ENCODE assay signal across 16 mouse cellular contexts in genomic region chr5:67100564-67101394, GRCm38 (mm10). TPM values are rescaled to one million over a fixed set of nuclear protein-coding genes. Genes with fewer than 3 reads are reported as not detected.
DNase-seq lines count a peak whose midpoint lies in the region; ATAC-seq and TF ChIP-seq lines count a peak whose summit lies in the region.
"Had no signal": no experiment of that assay in that cellular context is flagged by ENCODE, and none has a peak within 500 bp of the region (broad histone marks: within the 10 kb centered on the region; RNA-seq: fewer than 3 reads in every experiment).

No protein-coding gene starts in this region.

- no peak overlapping the region for H3K9ac ChIP-seq in forebrain, embryonic 15.5 days (replicated peaks)
- H3K9ac ChIP-seq in lung, embryonic 14.5 days, result no peak overlapping the region
- H3K9ac ChIP-seq: liver, embryonic 14.5 days had no signal

- H3K9me3 ChIP-seq in forebrain, embryonic 10.5 days, result no peaks in the 10 kb centered on the region
- no peaks in the 10 kb centered on the region for H3K9me3 ChIP-seq in forebrain, embryonic 15.5 days
- H3K9me3 ChIP-seq in lung, embryonic 14.5 days (ENCODE audit: low read depth, low read length), result no peaks in the 10 kb centered on the region
- no peaks in the 10 kb centered on the region for H3K9me3 ChIP-seq in limb, embryonic 10.5 days (replicated peaks)

- no peak for TF ChIP-seq CTCF in lung, embryonic 14.5 days (IDR thresholded peaks at IDR 0.05; ENCODE audit: low read depth)

- peaks cover 59% of the 10 kb centered on the region for H3K4me1 ChIP-seq in forebrain, embryonic 10.5 days
- H3K4me1 ChIP-seq in forebrain, embryonic 15.5 days, result peaks cover 9% of the 10 kb centered on the region
- H3K4me1 ChIP-seq in lung, embryonic 14.5 days (ENCODE audit: insufficient read depth), result no peaks in the 10 kb centered on the region
- peaks cover 24% of the 10 kb centered on the region for H3K4me1 ChIP-seq in limb, embryonic 10.5 days

- DNase-seq in forebrain, embryonic 10.5 days (ENCODE audit: extremely low spot score, low spot score), result peak; percentile 49
- peak; percentile 28 for DNase-seq in lung, embryonic 14.5 days
- DNase-seq in lung, postnatal 10 days, result no peak
- peak; percentile 61 for DNase-seq in embryo, embryonic 10.5 days (ENCODE audit: low spot score)
- DNase-seq in limb, embryonic 10.5 days (ENCODE audit: low spot score), result peak; percentile 68
- no peak for DNase-seq in left cerebral cortex, postnatal 10 days (ENCODE audit: extremely low spot score in 1 of 2, low spot score in 2 of 2)
- DNase-seq in heart, adult 11 months, result no peak
- DNase-seq: thymus, postnatal 4 days had no signal

- WGBS in forebrain, embryonic 10.5 days, result under 1% methylated on average over 34 of the region's 34 CpGs
- WGBS in forebrain, embryonic 15.5 days, result under 1% methylated on average over 34 of the region's 34 CpGs
- WGBS in lung, embryonic 14.5 days, result 2% methylated on average over 34 of the region's 34 CpGs
- 2% methylated on average over 34 of the region's 34 CpGs for WGBS in limb, embryonic 10.5 days

- no peak overlapping the region for H3K4me2 ChIP-seq in forebrain, embryonic 15.5 days (replicated peaks)
- no peak overlapping the region for H3K4me2 ChIP-seq in lung, embryonic 14.5 days

- no peaks in the 10 kb centered on the region for H3K36me3 ChIP-seq in forebrain, embryonic 10.5 days (replicated peaks)
- no peaks in the 10 kb centered on the region for H3K36me3 ChIP-seq in forebrain, embryonic 15.5 days
- no peaks in the 10 kb centered on the region for H3K36me3 ChIP-seq in lung, embryonic 14.5 days (ENCODE audit: insufficient read depth)
- no peaks in the 10 kb centered on the region for H3K36me3 ChIP-seq in limb, embryonic 10.5 days

- H3K27me3 ChIP-seq in forebrain, embryonic 10.5 days (ENCODE audit: poor library complexity, severe bottlenecking), result peaks cover 100% of the 10 kb centered on the region
- H3K27me3 ChIP-seq in forebrain, embryonic 15.5 days, result peaks cover 87% of the 10 kb centered on the region
- peaks cover 96% of the 10 kb centered on the region for H3K27me3 ChIP-seq in lung, embryonic 14.5 days (ENCODE audit: insufficient read depth, low read length)
- H3K27me3 ChIP-seq in limb, embryonic 10.5 days (ENCODE audit: low read depth, poor library complexity, severe bottlenecking), result peaks cover 100% of the 10 kb centered on the region

- ATAC-seq in forebrain, embryonic 15.5 days (replicated peaks), result no peak
- ATAC-seq in lung, embryonic 14.5 days (ENCODE audit: insufficient read depth), result no peak

- H3K27ac ChIP-seq in forebrain, embryonic 10.5 days, result no peak overlapping the region
- no peak overlapping the region for H3K27ac ChIP-seq in forebrain, embryonic 15.5 days (replicated peaks)
- no peak overlapping the region for H3K27ac ChIP-seq in lung, embryonic 14.5 days (ENCODE audit: low read depth)
- H3K27ac ChIP-seq in limb, embryonic 10.5 days, result no peak overlapping the region
- H3K27ac ChIP-seq: liver, embryonic 14.5 days had no signal

- no peak overlapping the region for H3K4me3 ChIP-seq in forebrain, embryonic 10.5 days
- H3K4me3 ChIP-seq in forebrain, embryonic 15.5 days, result no peak overlapping the region
- no peak overlapping the region for H3K4me3 ChIP-seq in lung, embryonic 14.5 days (ENCODE audit: low read depth, low read length)
- H3K4me3 ChIP-seq in limb, embryonic 10.5 days, result no peak overlapping the region

- intact Hi-C loops in left cerebral cortex, postnatal 10 days (cut with DNase I), result loop anchor here (2.0 kb wide), 1 partner anchor 130 kb away; no protein-coding TSS in a partner anchor

RNA-seq across cellular contexts. Expression of gene Phox2b, which starts 1.7 kb away (rescaled TPM):
- polyA plus RNA-seq in forebrain, embryonic 10.5 days (2016; fragmentation: Nextera tagmentation; extraction: Ambion mirVana), result 0.05 TPM in 1 of 2 replicates, not detected in the other
- not detected in 2 replicates for polyA plus RNA-seq in forebrain, embryonic 15.5 days (2015; fragmentation: Nextera tagmentation; extraction: Ambion mirVana)
- polyA plus RNA-seq in lung, embryonic 14.5 days (2014; fragmentation: Nextera tagmentation; extraction: Ambion mirVana), result 0.46 and 0.77 TPM in 2 replicates
- polyA plus RNA-seq in limb, embryonic 10.5 days (2016; fragmentation: Nextera tagmentation; extraction: Ambion mirVana), result 0.08 and 0.11 TPM in 2 replicates
- not detected for total RNA-seq in left cerebral cortex, postnatal 10 days (2021)
- total RNA-seq: heart, postnatal 25 days; left cerebral cortex, adult 8-10 months; MEL had no signal
- polyA plus RNA-seq: C2C12; forebrain, embryonic 14.5 days; gonadal fat pad, adult 2 months had no signal

Comparison
In these comparisons a context has a peak if more than half of its experiments do, and no peak if none do; other contexts are left out.
1. DNase-seq: peak in forebrain, embryonic 10.5 days (single experiment), lung, embryonic 14.5 days (single experiment), embryo, embryonic 10.5 days (single experiment) and limb, embryonic 10.5 days (single experiment); none in lung, postnatal 10 days (single experiment), left cerebral cortex, postnatal 10 days (0 of 2) and heart, adult 11 months (single experiment).